Mouse (Mus musculus) heart, embryonic 12.5 days (tissue): ENCODE data around the gene Nfix. TPM values are rescaled to one million over a fixed set of nuclear protein-coding genes. Genes with fewer than 3 reads are reported as not detected.
A peak's percentile ranks its signal among the peaks of the same experiment; 100 is the strongest.

Experiments used
- ATAC-seq: fragments of 200-750 bp; cut with Nextera tagmentation; 2 replicates; pipeline ENCODE4 v1.8.0; 2017; ENCODE audit warnings: moderate TSS enrichment, moderate library complexity; ENCODE audit not compliant: insufficient number of reproducible peaks, low FRiP score
- H3K27ac ChIP-seq: fragments of 300-500 bp; sonication (generic); 2 replicates; pipeline ENCODE4 v1.5.1; 2016; ENCODE audit warnings: mild to moderate bottlenecking, moderate library complexity; ENCODE audit not compliant: poor library complexity, severe bottlenecking
- H3K27me3 ChIP-seq: fragments of 300-500 bp; sonication (generic); replicated peaks from 2 replicates; pipeline ENCODE4 v1.6.1; 2016; ENCODE audit warnings: mild to moderate bottlenecking, moderate library complexity
- H3K36me3 ChIP-seq: fragments of 300-500 bp; sonication (generic); 2 replicates; pipeline ENCODE4 v1.6.1; 2016; ENCODE audit warnings: mild to moderate bottlenecking, moderate library complexity
- H3K4me1 ChIP-seq: fragments of 300-500 bp; sonication (generic); replicated peaks from 2 replicates; pipeline ENCODE4 v1.6.1; 2016; ENCODE audit warnings: mild to moderate bottlenecking
- H3K4me2 ChIP-seq: fragments of 300-500 bp; sonication (generic); 2 replicates; pipeline ENCODE4 v1.6.1; 2016; ENCODE audit warnings: mild to moderate bottlenecking, moderate library complexity
- H3K4me3 ChIP-seq: fragments of 300-500 bp; sonication (generic); 2 replicates; pipeline ENCODE4 v1.5.1; 2016; ENCODE audit warnings: mild to moderate bottlenecking
- H3K9ac ChIP-seq: fragments of 300-500 bp; sonication (generic); 2 replicates; pipeline ENCODE4 v1.6.1; 2016; ENCODE audit warnings: mild to moderate bottlenecking, moderate library complexity
- H3K9me3 ChIP-seq: fragments of 300-500 bp; sonication (generic); replicated peaks from 2 replicates; pipeline ENCODE4 v1.6.1; 2016; ENCODE audit warnings: mild to moderate bottlenecking, moderate library complexity
- WGBS: fragments of 180-500 bp; shearing (Covaris S2); methylation state at CpG from one replicate; pipeline ENCODE4 v1.1.7; 2016; 5-methylcytosine and 5-hydroxymethylcytosine counted together
- polyA plus RNA-seq: library from polyadenylated mRNA; unstranded; fragments of >200 nt; fragmentation: Nextera tagmentation; extraction: Ambion mirVana; gene quantifications from 2 replicates; pipeline ENCODE4 v1.2.1, GENCODE M21; 2016

The Nfix gene
- polyA plus RNA-seq, 1 experiment from 2014 or later: 9.2 TPM

GRCm38 (mm10) chr8:84700941-84701911 lies 98.9 kb downstream of the Nfix start, which contains the start of gene Lyl1:
TSS of gene Lyl1 (plus strand) at chr8:84701457.
- Histone ChIP-seq H3K27ac (peak within 1 kb of the TSS; percentile 91), H3K27me3 (peaks cover 33% of the 10 kb centered on the region), H3K4me2 (peak within 1 kb of the TSS; percentile 66), H3K9ac (peak within 1 kb of the TSS; percentile 79), H3K36me3 (peaks cover 34% of the 10 kb centered on the region), H3K4me1 (peaks cover 65% of the 10 kb centered on the region), H3K4me3 (peak within 1 kb of the TSS; percentile 54), H3K9me3 (no peaks in the 10 kb centered on the region)
- ATAC-seq: peak; percentile 89
- 5% methylated on average over 34 of the region's 34 CpGs for WGBS

- Histone ChIP-seq H3K36me3 (peaks cover 39% of the 10 kb centered on the region), H3K4me1 (peaks cover 63% of the 10 kb centered on the region), H3K4me3 (no peak overlapping the region), H3K27ac (peak overlapping the region; percentile 91), H3K9me3 (no peaks in the 10 kb centered on the region), H3K9ac (no peak overlapping the region), H3K4me2 (0 out of 2 replicates have a peak overlapping the region, but pooled peaks have one; percentile 3), H3K27me3 (peaks cover 31% of the 10 kb centered on the region)
- 77% methylated on average over 5 of the region's 5 CpGs for WGBS
- ATAC-seq: no peak
Measured at GRCm38 (mm10) chr8:84700526-84700925, 99.6 kb downstream of the Nfix start.

DNA sequence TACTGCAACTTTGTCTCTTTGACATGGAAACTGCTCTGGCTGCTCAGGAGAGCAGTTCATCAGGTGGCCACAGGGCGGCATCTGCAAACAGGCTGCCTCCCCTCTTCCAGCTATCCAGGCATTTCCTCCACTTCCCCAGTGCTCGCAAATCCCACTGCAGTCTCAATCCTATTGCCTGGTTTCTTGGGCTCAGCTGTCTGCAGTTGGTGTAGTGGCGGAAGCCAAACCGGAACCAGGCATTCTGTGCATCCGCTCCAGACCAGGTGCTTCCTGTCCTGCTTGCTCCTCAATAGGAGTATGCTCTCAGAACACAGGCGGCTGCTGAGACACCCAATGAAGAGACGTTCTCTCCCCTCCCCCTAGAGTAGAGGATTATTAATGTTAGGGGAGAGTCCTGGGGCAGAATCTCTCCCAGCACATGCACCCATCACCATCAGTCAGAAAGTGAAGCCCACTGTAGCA lies 100.3 kb downstream of the Nfix start:
- Histone ChIP-seq H3K27me3 (peaks cover 28% of the 10 kb centered on the region), H3K4me2 (0 out of 2 replicates have a peak overlapping the region, but pooled peaks have one; percentile 3), H3K27ac (peak overlapping the region; percentile 91), H3K4me3 (no peak overlapping the region), H3K9ac (no peak overlapping the region), H3K9me3 (no peaks in the 10 kb centered on the region), H3K4me1 (peaks cover 57% of the 10 kb centered on the region), H3K36me3 (peaks cover 45% of the 10 kb centered on the region)
- WGBS: 42% methylated on average over 7 of the region's 7 CpGs
- 0 out of 2 replicates have a peak, but pooled peaks have one; percentile 3 for ATAC-seq

- Histone ChIP-seq H3K4me3 (no peak overlapping the region), H3K27ac (peak overlapping the region; percentile 91), H3K9ac (no peak overlapping the region), H3K4me1 (peaks cover 47% of the 10 kb centered on the region), H3K27me3 (peaks cover 20% of the 10 kb centered on the region), H3K36me3 (peaks cover 53% of the 10 kb centered on the region), H3K4me2 (peak overlapping the region; percentile 9; the same call in 1 of the 2 replicates), H3K9me3 (no peaks in the 10 kb centered on the region)
- no peak for ATAC-seq
- 76% methylated on average over 9 of the region's 9 CpGs for WGBS
Measured at GRCm38 (mm10) chr8:84698929-84699401, 101.2 kb downstream of the Nfix start.

- ATAC-seq: no peak
- H3K9me3 ChIP-seq: no peaks in the 10 kb centered on the region
- H3K36me3 ChIP-seq: peaks cover 59% of the 10 kb centered on the region
- no peak overlapping the region for H3K4me3 ChIP-seq
- peaks cover 42% of the 10 kb centered on the region for H3K4me1 ChIP-seq
- no peak overlapping the region for H3K4me2 ChIP-seq
- H3K9ac ChIP-seq: 0 out of 2 replicates have a peak overlapping the region, but pooled peaks have one; percentile 20
- no peak overlapping the region for H3K27ac ChIP-seq
- WGBS: 91% methylated on average over 5 of the region's 5 CpGs
- peaks cover 13% of the 10 kb centered on the region for H3K27me3 ChIP-seq
Measured at GRCm38 (mm10) chr8:84698288-84698687, 101.9 kb downstream of the Nfix start.

DNA sequence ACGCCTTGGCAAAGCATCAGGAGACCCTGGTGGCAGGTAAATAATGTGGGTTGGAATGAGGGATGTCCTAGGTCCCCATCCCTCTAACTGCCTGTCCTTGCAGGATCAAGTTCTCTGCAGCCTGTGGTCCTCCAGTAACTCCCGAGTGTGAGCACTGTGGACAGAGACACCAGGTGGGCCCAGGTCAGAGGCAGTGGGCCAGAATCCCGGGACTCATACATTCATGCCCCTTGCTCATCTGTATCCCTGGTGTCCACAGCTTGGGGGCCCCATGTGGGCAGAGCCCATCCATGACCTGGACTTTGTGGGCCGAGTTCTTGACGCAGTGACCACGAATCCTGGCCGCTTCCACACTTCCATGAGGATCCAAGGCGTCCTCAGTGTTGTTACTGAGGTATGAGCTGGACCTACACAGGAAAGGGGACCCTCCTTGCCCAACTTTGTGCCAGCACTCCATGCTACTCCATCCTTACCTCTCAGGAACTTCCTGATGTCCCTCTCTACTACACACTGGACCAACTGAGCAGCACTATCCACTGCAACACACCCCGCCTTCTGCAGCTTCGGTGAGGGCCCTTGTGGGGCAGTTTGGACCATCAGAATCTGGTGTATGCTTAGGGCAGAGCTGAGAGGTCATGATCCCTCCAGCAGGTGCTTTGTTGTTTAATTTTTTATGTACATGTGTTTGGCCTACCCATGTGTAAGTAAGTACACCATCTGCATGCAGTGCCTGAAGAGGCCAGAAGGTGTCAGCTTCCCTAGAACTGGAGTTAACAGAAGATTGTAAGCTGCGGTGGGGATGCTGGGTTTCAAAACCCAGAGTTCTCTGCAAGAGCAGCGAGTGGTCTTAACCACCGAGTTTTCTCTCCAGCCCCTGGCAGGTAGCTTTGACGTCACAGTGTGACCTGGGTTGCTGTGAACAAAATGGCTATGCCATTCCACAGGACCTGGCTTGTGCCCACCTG lies 102.7 kb downstream of the Nfix start:
- peaks cover 34% of the 10 kb centered on the region for H3K4me1 ChIP-seq
- 87% methylated on average over 14 of the region's 14 CpGs for WGBS
- H3K9me3 ChIP-seq: no peaks in the 10 kb centered on the region
- no peak overlapping the region for H3K27ac ChIP-seq
- 0 out of 2 replicates have a peak overlapping the region, but pooled peaks have one; percentile 20 for H3K9ac ChIP-seq
- no peak overlapping the region for H3K4me2 ChIP-seq
- H3K4me3 ChIP-seq: no peak overlapping the region
- ATAC-seq: no peak
- H3K27me3 ChIP-seq: peaks cover 5% of the 10 kb centered on the region
- H3K36me3 ChIP-seq: peaks cover 68% of the 10 kb centered on the region

GRCm38 (mm10) chr8:84695140-84695539 lies 105.0 kb downstream of the Nfix start:
- no peak overlapping the region for H3K9ac ChIP-seq
- no peak for ATAC-seq
- H3K27me3 ChIP-seq: no peaks in the 10 kb centered on the region
- no peaks in the 10 kb centered on the region for H3K9me3 ChIP-seq
- H3K4me3 ChIP-seq: no peak overlapping the region
- H3K4me1 ChIP-seq: peaks cover 19% of the 10 kb centered on the region
- no peak overlapping the region for H3K27ac ChIP-seq
- no peak overlapping the region for H3K4me2 ChIP-seq
- peaks cover 85% of the 10 kb centered on the region for H3K36me3 ChIP-seq
- WGBS: 86% methylated on average over 6 of the region's 6 CpGs

GRCm38 (mm10) chr8:84693332-84693731 lies 106.8 kb downstream of the Nfix start:
- WGBS: 60% methylated on average over 4 of the region's 4 CpGs
- H3K9ac ChIP-seq: no peak overlapping the region
- peaks cover 19% of the 10 kb centered on the region for H3K4me1 ChIP-seq
- H3K27ac ChIP-seq: no peak overlapping the region
- no peaks in the 10 kb centered on the region for H3K27me3 ChIP-seq
- H3K4me2 ChIP-seq: no peak overlapping the region
- H3K9me3 ChIP-seq: no peaks in the 10 kb centered on the region
- H3K36me3 ChIP-seq: peaks cover 73% of the 10 kb centered on the region
- ATAC-seq: no peak
- H3K4me3 ChIP-seq: no peak overlapping the region

- H3K36me3 ChIP-seq: peaks cover 34% of the 10 kb centered on the region
- peak overlapping the region; percentile 89 for H3K4me3 ChIP-seq
- H3K27ac ChIP-seq: peak overlapping the region; percentile 66
- WGBS: under 1% methylated on average over 47 of the region's 47 CpGs
- ATAC-seq: peak; percentile 86
- H3K4me2 ChIP-seq: peak overlapping the region; percentile 96
- no peaks in the 10 kb centered on the region for H3K27me3 ChIP-seq
- no peaks in the 10 kb centered on the region for H3K9me3 ChIP-seq
- peaks cover 42% of the 10 kb centered on the region for H3K4me1 ChIP-seq
- peak overlapping the region; percentile 86 for H3K9ac ChIP-seq
Measured at GRCm38 (mm10) chr8:84689091-84689915, 110.8 kb downstream of the Nfix start.

DNA sequence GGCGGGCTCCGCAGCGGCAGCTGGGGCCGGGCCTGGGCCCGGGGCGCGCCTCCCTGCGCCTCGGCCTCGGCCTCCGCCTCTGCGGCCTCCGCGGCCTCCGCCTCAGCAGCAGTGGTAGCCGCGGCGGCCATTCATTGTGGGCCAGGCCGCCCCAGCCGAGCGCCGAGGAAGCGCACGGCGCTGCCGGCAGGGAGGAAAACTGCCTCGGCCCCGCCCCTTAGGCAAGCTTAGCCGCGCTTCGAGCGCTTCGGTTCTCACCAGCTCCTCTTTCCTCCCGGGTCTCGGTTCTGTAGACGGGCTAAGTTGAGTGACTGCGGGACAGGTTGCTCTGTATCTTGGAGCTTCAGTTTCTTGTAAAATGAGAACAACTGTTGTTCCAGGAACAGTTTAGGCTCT lies 112.4 kb downstream of the Nfix start, which contains the start of gene Nacc1:
Gene Nacc1, minus strand, starts transcription at position 158 of the 396 bp plus-strand sequence.
- WGBS: under 1% methylated on average over 37 of the region's 37 CpGs
- peak within 1 kb of the TSS; percentile 89 for H3K4me3 ChIP-seq
- no peaks in the 10 kb centered on the region for H3K27me3 ChIP-seq
- peak within 1 kb of the TSS; percentile 96 for H3K9ac ChIP-seq
- peak within 1 kb of the TSS; percentile 93 for H3K27ac ChIP-seq
- H3K9me3 ChIP-seq: no peaks in the 10 kb centered on the region
- H3K36me3 ChIP-seq: peaks cover 21% of the 10 kb centered on the region
- H3K4me2 ChIP-seq: peak within 1 kb of the TSS; percentile 96
- peaks cover 48% of the 10 kb centered on the region for H3K4me1 ChIP-seq
- ATAC-seq: peak; percentile 79
